Mouse (Mus musculus) ES-E14 (cell line): ENCODE measurements around the gene Mia3. TPM values are rescaled to one million over a fixed set of nuclear protein-coding genes. Genes with fewer than 3 reads are reported as not detected.
"Not testable (repeated sequence)": the region's sequence is repeated elsewhere in the genome, so short reads cannot be mapped to it uniquely, and the experiment has no call there.

Experiments used
- DNase-seq: peaks from one replicate; pipeline ENCODE4 v3.0.0-alpha.2; 2013; ENCODE audit warnings: low read depth, low spot score
- H3K27ac ChIP-seq: 2 replicates; pipeline ENCODE4 v1.5.1; 2012; ENCODE audit warnings: low read depth, mild to moderate bottlenecking, low read length, moderate library complexity, mixed read lengths; ENCODE audit not compliant: poor library complexity, insufficient read depth, severe bottlenecking
- H3K36me3 ChIP-seq: 2 replicates; pipeline ENCODE4 v1.6.1; 2012; ENCODE audit warnings: mild to moderate bottlenecking, low read length, moderate library complexity, mixed read lengths; ENCODE audit not compliant: control insufficient read depth, poor library complexity, insufficient read depth, severe bottlenecking
- H3K4me1 ChIP-seq, 2 experiments: fragments of 150-350 bp in 1 of 2; sonication (generic) in 1 of 2; 2 replicates each; pipeline ENCODE4 v1.6.1; 2012; ENCODE audit warnings: low read length in 2 of 2, mild to moderate bottlenecking in 1 of 2, mixed read lengths in 1 of 2; ENCODE audit not compliant: control insufficient read depth in 2 of 2, insufficient read depth in 2 of 2, poor library complexity in 1 of 2
- H3K4me3 ChIP-seq, 2 experiments: fragments of 150-350 bp in 1 of 2; sonication (generic) in 1 of 2; 2 replicates each; pipeline ENCODE4 v1.5.1; 2012; ENCODE audit warnings: low read length in 2 of 2, low read depth in 1 of 2, mild to moderate bottlenecking in 1 of 2, mixed read lengths in 1 of 2; ENCODE audit not compliant: insufficient read depth in 1 of 2, poor library complexity in 1 of 2, severe bottlenecking in 1 of 2
- H3K9ac ChIP-seq: 2 replicates; pipeline ENCODE4 v1.6.1; 2012; ENCODE audit warnings: low read depth, mild to moderate bottlenecking, low read length, mixed read lengths; ENCODE audit not compliant: poor library complexity, insufficient read depth, severe bottlenecking
- H3K9me3 ChIP-seq: fragments of 150-350 bp; sonication (generic); 2 replicates; pipeline ENCODE4 v1.6.1; 2012; ENCODE audit warnings: low read depth, mild to moderate bottlenecking, low read length; ENCODE audit not compliant: control insufficient read depth, insufficient read depth
- CHD2 ChIP-seq: IDR thresholded peaks from 2 replicates; pipeline ENCODE4 v1.6.1; 2014; ENCODE audit warnings: mild to moderate bottlenecking, low read depth, low read length, inconsistent platforms
- HCFC1 ChIP-seq: IDR thresholded peaks from 2 replicates; pipeline ENCODE4 v1.6.1; 2012; ENCODE audit warnings: low read length, inconsistent platforms, borderline replicate concordance; ENCODE audit not compliant: insufficient read depth
- MAFK ChIP-seq: IDR thresholded peaks from 2 replicates; pipeline ENCODE4 v1.6.1; 2014; ENCODE audit warnings: mild to moderate bottlenecking, low read depth, low read length, inconsistent platforms; ENCODE audit not compliant: insufficient read depth
- ZC3H11A ChIP-seq: IDR thresholded peaks from 2 replicates; pipeline ENCODE4 v1.6.1; 2012; ENCODE audit warnings: low read depth, mild to moderate bottlenecking, inconsistent platforms, low read length, borderline replicate concordance
- ZNF384 ChIP-seq: IDR thresholded peaks from 2 replicates; pipeline ENCODE4 v1.6.1; 2012; ENCODE audit warnings: low read depth, low read length, inconsistent platforms
- in situ Hi-C, 2 experiments: fragments of 600-800 bp; cut with MboI; formaldehyde crosslinking; loops; one replicate each; pipeline ENCODE4 v1.15.1; 2025; ENCODE audit warnings: low sequenced_read_pairs in 2 of 2, inconsistent platforms in 1 of 2; ENCODE audit not compliant: unreplicated experiment in 2 of 2
- total RNA-seq: library from RNA; depleted of rRNA; stranded (reverse); fragments of 300-350 nt; gene quantifications from 2 replicates; pipeline ENCODE4 v1.2.3, GENCODE M21; 2012

Gene Mia3
- total RNA-seq, 1 experiment: 182 TPM

- H3K4me3 ChIP-seq: no peak overlapping the region
- in situ Hi-C loops: no loop called here
Measured at GRCm38 (mm10) chr1:183327171-183327570, 42.2 kb downstream of the Mia3 start.

GRCm38 (mm10) chr1:183324433-183324832, 44.9 kb downstream of the Mia3 start:
- peaks cover 2% of the 10 kb centered on the region in 2 experiments; a peak in 3 of 4 replicates for H3K4me1 ChIP-seq
- H3K4me3 ChIP-seq: no peak overlapping the region
- no peak overlapping the region for H3K9ac ChIP-seq
- H3K36me3 ChIP-seq: peaks cover 10% of the 10 kb centered on the region
- TF ChIP-seq ZNF384 (peak; percentile 66; the same call in 1 of the 2 replicates), HCFC1 (no peak), MAFK (no peak)
- in situ Hi-C loops: no loop called here
- H3K27ac ChIP-seq: peak overlapping the region; percentile 53; the same call in 1 of the 2 replicates
- no peaks in the 10 kb centered on the region for H3K9me3 ChIP-seq
- peak; percentile 54 for DNase-seq

More at GRCm38 (mm10) chr1:183327171-183327570, 42.2 kb downstream of the Mia3 start:
- Histone ChIP-seq H3K27ac (no peak overlapping the region), H3K36me3 (peaks cover 18% of the 10 kb centered on the region), H3K4me1 (peaks cover 2% of the 10 kb centered on the region in 2 experiments; a peak in 3 of 4 replicates), H3K9ac (no peak overlapping the region), H3K9me3 (no peaks in the 10 kb centered on the region)
- DNase-seq: no peak
- TF ChIP-seq CHD2 (no peak), ZC3H11A (no peak), HCFC1 (no peak), MAFK (no peak), ZNF384 (no peak)

- H3K27ac ChIP-seq: peak overlapping the region; percentile 53; the same call in 1 of the 2 replicates
- H3K4me1 ChIP-seq: peaks cover 2% of the 10 kb centered on the region in 2 experiments; a peak in 3 of 4 replicates
- peaks cover 8% of the 10 kb centered on the region for H3K36me3 ChIP-seq
- in situ Hi-C loops: no loop called here
- H3K9me3 ChIP-seq: no peaks in the 10 kb centered on the region
- TF ChIP-seq MAFK: peak; percentile 91
- no peak for TF ChIP-seq HCFC1
- no peak for DNase-seq
- no peak overlapping the region for H3K4me3 ChIP-seq
- H3K9ac ChIP-seq: no peak overlapping the region
Measured at GRCm38 (mm10) chr1:183323923-183324322, 45.4 kb downstream of the Mia3 start.

- H3K27ac ChIP-seq, DNase-seq, H3K4me3 ChIP-seq, in situ Hi-C loops, H3K4me1 ChIP-seq, H3K9me3 ChIP-seq, H3K9ac ChIP-seq: not testable (repeated sequence)
- H3K36me3 ChIP-seq: peaks cover 10% of the 10 kb centered on the region
Measured at GRCm38 (mm10) chr1:183322496-183322895, 46.9 kb downstream of the Mia3 start.

- Histone ChIP-seq H3K9me3 (no peaks in the 10 kb centered on the region), H3K9ac (no peak overlapping the region), H3K4me1 (peaks cover 0 to 2% of the 10 kb centered on the region in 2 experiments; a peak in 1 of 4 replicates), H3K36me3 (peaks cover 11% of the 10 kb centered on the region), H3K27ac (no peak overlapping the region), H3K4me3 (no peak overlapping the region)
- DNase-seq: no peak
- in situ Hi-C loops: no loop called here
- TF ChIP-seq MAFK (no peak), HCFC1 (no peak), ZC3H11A (no peak), ZNF384 (no peak), CHD2 (no peak)
Measured at GRCm38 (mm10) chr1:183320708-183321107, 48.6 kb downstream of the Mia3 start.
